29 mouse cellular contexts compared by ENCODE assay signal in genomic region chr10:122379661-122380344, GRCm38 (mm10).
DNase-seq lines count a peak whose midpoint lies in the region; ATAC-seq and TF ChIP-seq lines count a peak whose summit lies in the region.
"Had no signal": no experiment of that assay in that cellular context is flagged by ENCODE, and none has a peak within 500 bp of the region (broad histone marks: within the 10 kb centered on the region; RNA-seq: fewer than 3 reads in every experiment).

No protein-coding gene starts in this region.

- H3K4me2 ChIP-seq in kidney, embryonic 16.5 days (replicated peaks; ENCODE audit: low read depth, low read length), result no peak overlapping the region
- H3K4me2 ChIP-seq in liver, embryonic 13.5 days, result no peak overlapping the region
- no peak overlapping the region for H3K4me2 ChIP-seq in liver, embryonic 16.5 days (ENCODE audit: low read depth, low read length)
- H3K4me2 ChIP-seq: embryonic facial prominence, embryonic 13.5 days; forebrain, embryonic 12.5 days; heart, embryonic 13.5 days; hindbrain, embryonic 12.5 days; hindbrain, embryonic 15.5 days had no signal

- H3K9me3 ChIP-seq in kidney, embryonic 16.5 days (ENCODE audit: low read length), result no peaks in the 10 kb centered on the region
- no peaks in the 10 kb centered on the region for H3K9me3 ChIP-seq in liver, embryonic 13.5 days (replicated peaks)
- no peaks in the 10 kb centered on the region for H3K9me3 ChIP-seq in liver, embryonic 16.5 days (replicated peaks; ENCODE audit: control insufficient read depth, low read length)
- H3K9me3 ChIP-seq: embryonic facial prominence, embryonic 10.5 days; embryonic facial prominence, embryonic 13.5 days; forebrain, embryonic 12.5 days; heart, embryonic 10.5 days; heart, embryonic 13.5 days; hindbrain, embryonic 12.5 days; hindbrain, embryonic 15.5 days had no signal

- no peaks in the 10 kb centered on the region for H3K27me3 ChIP-seq in kidney, embryonic 16.5 days (ENCODE audit: insufficient read depth, low read length)
- no peaks in the 10 kb centered on the region for H3K27me3 ChIP-seq in Patski
- no peaks in the 10 kb centered on the region for H3K27me3 ChIP-seq in liver, embryonic 13.5 days
- H3K27me3 ChIP-seq in liver, embryonic 16.5 days (ENCODE audit: control insufficient read depth, insufficient read depth, low read depth, low read length), result no peaks in the 10 kb centered on the region
- H3K27me3 ChIP-seq: embryonic facial prominence, embryonic 13.5 days; forebrain, embryonic 12.5 days; heart, embryonic 13.5 days; hindbrain, embryonic 12.5 days; hindbrain, embryonic 15.5 days had no signal

- H3K9ac ChIP-seq in kidney, embryonic 16.5 days (replicated peaks; ENCODE audit: low read length), result no peak overlapping the region
- H3K9ac ChIP-seq in liver, embryonic 13.5 days, result no peak overlapping the region
- no peak overlapping the region for H3K9ac ChIP-seq in liver, embryonic 16.5 days (ENCODE audit: low read depth, low read length)
- H3K9ac ChIP-seq: embryonic facial prominence, embryonic 13.5 days; forebrain, embryonic 12.5 days; heart, embryonic 13.5 days; hindbrain, embryonic 12.5 days; hindbrain, embryonic 15.5 days had no signal

- 0 out of 2 replicates have a peak, but pooled peaks have one; percentile 35 for ATAC-seq in kidney, embryonic 16.5 days (ENCODE audit: low FRiP score, low TSS enrichment)
- peak; percentile 35 for ATAC-seq in Patski
- peak; percentile 63 for ATAC-seq in liver, embryonic 13.5 days (ENCODE audit: low read depth)
- ATAC-seq in liver, embryonic 16.5 days (ENCODE audit: low read depth), result peak; percentile 86
- ATAC-seq: activated CD4-positive, CD25-positive, alpha-beta regulatory T cell, adult 4 months; CD4-positive, CD25-positive, alpha-beta regulatory T cell, adult 4 months; forebrain, embryonic 16.5 days had no signal

- no peak for DNase-seq in kidney, adult 18-20 months
- peak; percentile 25 for DNase-seq in Patski (ENCODE audit: low read depth, low spot score)
- no peak for DNase-seq in liver, embryonic 13.5 days
- no peak for DNase-seq in left cerebral cortex, adult 18-20 months (ENCODE audit: low spot score in 2 of 2)
- no peak for DNase-seq in gastrocnemius, postnatal 25 days
- DNase-seq: adrenal gland, adult 8-10 months; adrenal gland, postnatal 25 days; cerebellum, adult 11-12 months; cerebellum, adult 8-10 months; cerebellum, postnatal 10 days; cerebellum, postnatal 36 days; embryo, embryonic 11 days; gastrocnemius, adult 2 months; gastrocnemius, postnatal 14 days; heart, adult 18-20 months; heart, postnatal 14 days had no signal

- H3K4me3 ChIP-seq in kidney, embryonic 16.5 days (ENCODE audit: low read length), result no peak overlapping the region
- no peak overlapping the region for H3K4me3 ChIP-seq in liver, embryonic 13.5 days (replicated peaks)
- no peak overlapping the region for H3K4me3 ChIP-seq in liver, embryonic 16.5 days (ENCODE audit: low read depth, low read length)
- H3K4me3 ChIP-seq: embryonic facial prominence, embryonic 10.5 days; embryonic facial prominence, embryonic 13.5 days; erythroblast, embryonic 14.5 days; forebrain, embryonic 12.5 days; gastrocnemius, adult 2 months; heart, embryonic 10.5 days; heart, embryonic 13.5 days; hindbrain, embryonic 12.5 days; hindbrain, embryonic 15.5 days had no signal

- in situ Hi-C loops in Patski (cut with MboI; ENCODE audit: low pct_unique_long_range_greater_than_20kb), result no loop called here

- POLR2A ChIA-PET in Patski (lab: Charles Lee), result no interaction called here

- H3K36me3 ChIP-seq in kidney, embryonic 16.5 days (ENCODE audit: insufficient read depth, low read length), result no peaks in the 10 kb centered on the region
- no peaks in the 10 kb centered on the region for H3K36me3 ChIP-seq in liver, embryonic 13.5 days
- no peaks in the 10 kb centered on the region for H3K36me3 ChIP-seq in liver, embryonic 16.5 days (ENCODE audit: control insufficient read depth, insufficient read depth)
- H3K36me3 ChIP-seq: embryonic facial prominence, embryonic 10.5 days; embryonic facial prominence, embryonic 13.5 days; forebrain, embryonic 12.5 days; heart, embryonic 10.5 days; heart, embryonic 13.5 days; hindbrain, embryonic 12.5 days; hindbrain, embryonic 15.5 days had no signal

- 79% methylated on average over 3 of the region's 3 CpGs for WGBS in kidney, embryonic 16.5 days
- 56% methylated on average over 3 of the region's 3 CpGs for WGBS in liver, embryonic 13.5 days (ENCODE audit: insufficient replicate concordance)
- WGBS in liver, embryonic 16.5 days (ENCODE audit: insufficient replicate concordance), result 35% methylated on average over 3 of the region's 3 CpGs

- CTCF ChIA-PET in Patski (lab: Charles Lee), result no interaction called here

- no peak overlapping the region for H3K27ac ChIP-seq in kidney, embryonic 16.5 days (ENCODE audit: low read length)
- no peak overlapping the region; the same call in 1 of the 2 replicates for H3K27ac ChIP-seq in liver, embryonic 13.5 days
- H3K27ac ChIP-seq in liver, embryonic 16.5 days (ENCODE audit: low read length), result peak overlapping the region; percentile 27
- H3K27ac ChIP-seq: embryonic facial prominence, embryonic 10.5 days; embryonic facial prominence, embryonic 13.5 days; forebrain, embryonic 12.5 days; gastrocnemius, adult 2 months; heart, embryonic 10.5 days; heart, embryonic 13.5 days; hindbrain, embryonic 12.5 days; hindbrain, embryonic 15.5 days had no signal

- no peaks in the 10 kb centered on the region for H3K4me1 ChIP-seq in kidney, embryonic 16.5 days (ENCODE audit: insufficient read depth, low read length)
- H3K4me1 ChIP-seq in liver, embryonic 13.5 days (replicated peaks), result no peaks in the 10 kb centered on the region
- H3K4me1 ChIP-seq in liver, embryonic 16.5 days (ENCODE audit: control insufficient read depth, low read depth, low read length), result no peaks in the 10 kb centered on the region
- H3K4me1 ChIP-seq: embryonic facial prominence, embryonic 10.5 days; embryonic facial prominence, embryonic 13.5 days; forebrain, embryonic 12.5 days; heart, embryonic 10.5 days; heart, embryonic 13.5 days; hindbrain, embryonic 12.5 days; hindbrain, embryonic 15.5 days had no signal

- TF ChIP-seq CTCF in Patski (IDR thresholded peaks at IDR 0.05), result no peak

Comparison
In these comparisons a context has a peak if more than half of its experiments do, and no peak if none do; other contexts are left out.
1. ATAC-seq: peak in every context shown above with its lines; median percentile 86 in liver, embryonic 16.5 days; 63 in liver, embryonic 13.5 days; 35 in kidney, embryonic 16.5 days; 35 in Patski.